Mouse (Mus musculus): ENCODE results near the gene Map3k10.

Map3k10 gene

DNA sequence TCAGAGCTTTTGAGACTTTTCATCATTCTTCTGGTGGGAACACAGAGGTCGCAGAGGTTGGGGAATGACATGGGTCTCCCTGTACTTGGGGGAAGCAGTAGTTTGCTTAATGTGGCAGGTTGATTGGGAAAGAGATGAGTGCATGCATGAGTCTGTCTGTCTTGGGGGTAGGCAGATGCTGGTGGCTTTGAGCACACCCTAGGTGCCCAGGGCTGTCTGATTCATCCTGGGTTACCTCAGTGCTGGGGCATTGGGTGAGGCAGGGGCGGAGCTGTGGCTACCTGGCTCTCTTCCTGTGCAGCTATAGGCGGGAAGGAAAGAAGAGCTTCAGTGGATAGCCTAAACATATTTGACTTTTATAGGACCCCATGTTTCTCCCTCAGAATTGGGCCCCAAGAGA, 66.3 kb downstream of the Map3k10 start:
- DNase-seq, result no peak

GRCm38 (mm10) chr7:27607580-27607979, 66.8 kb downstream of the Map3k10 start:
- DNase-seq, result peak; percentile 61 to 87

GRCm38 (mm10) chr7:27606481-27607254, 67.7 kb downstream of the Map3k10 start:
- DNase-seq, result no peak

Measured in lung, postnatal 4 days (tissue).